Mouse (Mus musculus) CH12.LX (cell line): ENCODE data around the gene Ranbp9. TPM values are rescaled to one million over a fixed set of nuclear protein-coding genes. Genes with fewer than 3 reads are reported as not detected.

Source experiments
- DNase-seq: peaks from one replicate; pipeline ENCODE4 v3.0.0-alpha.2; 2013; ENCODE audit errors: extremely low read depth
- H3K27ac ChIP-seq: 2 replicates; pipeline ENCODE4 v1.5.1; 2012; ENCODE audit warnings: low read depth, mild to moderate bottlenecking, control low read depth, moderate library complexity; ENCODE audit not compliant: insufficient read depth
- H3K27me3 ChIP-seq: replicated peaks from 2 replicates; pipeline ENCODE3; 2012; ENCODE audit warnings: inconsistent platforms
- H3K36me3 ChIP-seq, 2 experiments: replicated peaks in 1 of 2; 2 replicates each; pipeline versions ENCODE3 to v1.6.1; 2012; ENCODE audit warnings: inconsistent platforms in 1 of 2, low read length in 1 of 2, mild to moderate bottlenecking in 1 of 2, mixed read lengths in 1 of 2, moderate library complexity in 1 of 2; ENCODE audit not compliant: control insufficient read depth in 1 of 2, insufficient read depth in 1 of 2
- H3K4me1 ChIP-seq, 2 experiments: 2 replicates each; pipeline ENCODE4 v1.6.1; 2012; ENCODE audit warnings: inconsistent platforms in 1 of 2, moderate library complexity in 1 of 2; ENCODE audit not compliant: insufficient read depth in 2 of 2, control insufficient read depth in 1 of 2
- H3K4me2 ChIP-seq: 2 replicates; pipeline ENCODE4 v1.6.1; 2012; ENCODE audit warnings: low read depth, mild to moderate bottlenecking, control low read depth; ENCODE audit not compliant: poor library complexity, insufficient read depth, severe bottlenecking
- H3K4me3 ChIP-seq, 3 experiments: fragments of 150-350 bp in 1 of 3; sonication (generic) in 1 of 3; replicated peaks in 1 of 3; 2 replicates each; pipeline versions ENCODE3 to v1.5.1; 2011 to 2012; ENCODE audit warnings: low read depth in 2 of 3, low read length in 2 of 3, mild to moderate bottlenecking in 2 of 3, moderate library complexity in 2 of 3, control low read depth in 1 of 3, improper control_type of control experiment in 1 of 3, inconsistent platforms in 1 of 3, mixed read lengths in 1 of 3; ENCODE audit not compliant: poor library complexity in 1 of 3
- H3K79me2 ChIP-seq: replicated peaks from 2 replicates; pipeline ENCODE4 v1.6.1; 2012; ENCODE audit warnings: mild to moderate bottlenecking, moderate library complexity; ENCODE audit not compliant: control insufficient read depth, poor library complexity, insufficient read depth, severe bottlenecking; ENCODE audit errors: extremely low read depth
- H3K9ac ChIP-seq: 2 replicates; pipeline ENCODE4 v1.6.1; 2012; ENCODE audit warnings: low read depth, mild to moderate bottlenecking, control low read depth, moderate library complexity; ENCODE audit not compliant: insufficient read depth
- H3K9me3 ChIP-seq: replicated peaks from 2 replicates; pipeline ENCODE3; 2012; ENCODE audit warnings: low read length, inconsistent platforms, mixed read lengths
- CHD2 ChIP-seq: IDR thresholded peaks from 2 replicates; pipeline ENCODE4 v1.6.1; 2011; ENCODE audit warnings: low read length, improper control_type of control experiment
- CTCF ChIP-seq, 2 experiments: IDR thresholded peaks in 1 of 2; conservative IDR thresholded peaks in 1 of 2; 2 replicates each; pipeline ENCODE4 v1.5.1; 2011 to 2012; ENCODE audit warnings: low read depth in 2 of 2, low read length in 2 of 2, improper control_type of control experiment in 1 of 2, inconsistent platforms in 1 of 2, mild to moderate bottlenecking in 1 of 2, moderate library complexity in 1 of 2
- ELF1 ChIP-seq: IDR thresholded peaks from 2 replicates; pipeline ENCODE4 v1.6.1; 2014; ENCODE audit warnings: low read depth, mild to moderate bottlenecking, inconsistent platforms, low read length, improper control_type of control experiment
- EP300 ChIP-seq: IDR thresholded peaks from 2 replicates; pipeline ENCODE4 v1.6.1; 2011; ENCODE audit warnings: low read length, improper control_type of control experiment
- GABPA ChIP-seq: IDR thresholded peaks from 2 replicates; pipeline ENCODE4 v1.6.1; 2012; ENCODE audit warnings: low read depth, low read length, improper control_type of control experiment, inconsistent platforms; ENCODE audit not compliant: insufficient replicate concordance
- JUN ChIP-seq: IDR thresholded peaks from 2 replicates; pipeline ENCODE4 v1.6.1; 2011; ENCODE audit warnings: low read depth, mild to moderate bottlenecking, low read length, improper control_type of control experiment, moderate library complexity; ENCODE audit not compliant: insufficient read depth
- MAX ChIP-seq: IDR thresholded peaks from 2 replicates; pipeline ENCODE4 v1.6.1; 2011; ENCODE audit warnings: low read length, improper control_type of control experiment
- MAZ ChIP-seq: IDR thresholded peaks from 2 replicates; pipeline ENCODE4 v1.6.1; 2012; ENCODE audit warnings: low read depth, mild to moderate bottlenecking, inconsistent platforms, low read length, improper control_type of control experiment, moderate library complexity
- MEF2A ChIP-seq: IDR thresholded peaks from 2 replicates; pipeline ENCODE4 v1.6.1; 2014; ENCODE audit warnings: low read depth, mild to moderate bottlenecking, inconsistent platforms, low read length, improper control_type of control experiment, borderline replicate concordance
- MXI1 ChIP-seq: IDR thresholded peaks from 2 replicates; pipeline ENCODE4 v1.6.1; 2011; ENCODE audit warnings: mild to moderate bottlenecking, low read depth, low read length, improper control_type of control experiment
- MYC ChIP-seq: IDR thresholded peaks from 2 replicates; pipeline ENCODE4 v1.6.1; 2011; ENCODE audit warnings: low read depth, mild to moderate bottlenecking, improper control_type of control experiment, low read length
- NRF1 ChIP-seq: IDR thresholded peaks from 2 replicates; pipeline ENCODE4 v1.6.1; 2014; ENCODE audit warnings: low read depth, mild to moderate bottlenecking, inconsistent platforms, low read length, improper control_type of control experiment, moderate library complexity
- POLR2AphosphoS2 ChIP-seq: IDR thresholded peaks from 2 replicates; pipeline ENCODE4 v1.6.1; 2011; ENCODE audit warnings: low read depth, low read length, improper control_type of control experiment
- RAD21 ChIP-seq: IDR thresholded peaks from 2 replicates; pipeline ENCODE4 v1.6.1; 2011; ENCODE audit warnings: low read depth, mild to moderate bottlenecking, low read length, improper control_type of control experiment, moderate library complexity
- RCOR1 ChIP-seq: conservative IDR thresholded peaks from 2 replicates; pipeline ENCODE4 v1.6.1; 2012; ENCODE audit warnings: low read depth, mild to moderate bottlenecking, inconsistent platforms, low read length, improper control_type of control experiment
- SMC3 ChIP-seq: IDR thresholded peaks from 2 replicates; pipeline ENCODE4 v1.6.1; 2011; ENCODE audit warnings: low read depth, low read length, improper control_type of control experiment
- UBTF ChIP-seq: IDR thresholded peaks from 2 replicates; pipeline ENCODE4 v1.6.1; 2012; ENCODE audit warnings: low read depth, mild to moderate bottlenecking, inconsistent platforms, low read length, improper control_type of control experiment, moderate library complexity
- USF2 ChIP-seq: conservative IDR thresholded peaks from 2 replicates; pipeline ENCODE4 v1.6.1; 2011; ENCODE audit warnings: low read depth, low read length, improper control_type of control experiment
- ZC3H11A ChIP-seq: IDR thresholded peaks from 2 replicates; pipeline ENCODE4 v1.6.1; 2012; ENCODE audit warnings: low read depth, mild to moderate bottlenecking, inconsistent platforms, low read length, improper control_type of control experiment
- dilution Hi-C: fragments of 300-500 bp; cut with MboI; formaldehyde crosslinking; loops from 2 replicates; pipeline ENCODE4 v1.14.3; 2020; ENCODE audit warnings: low sequenced_read_pairs; ENCODE audit not compliant: extremely low pct_unique_long_range_greater_than_20kb, extremely low pct_ligation_motif_present
- in situ Hi-C: fragments of 300-500 bp; cut with MboI; formaldehyde crosslinking; loops from 3 replicates; pipeline ENCODE4 v1.14.3; 2019; ENCODE audit warnings: low sequenced_read_pairs, low pct_ligation_motif_present, low pct_unique_long_range_greater_than_20kb, mixed read lengths
- polyA plus RNA-seq: library from polyadenylated mRNA; unstranded; fragments of >175 nt; gene quantifications from 2 replicates; pipeline ENCODE4 v1.2.1, GENCODE M21; 2012; ENCODE audit warnings: low read depth; ENCODE audit not compliant: insufficient read length
- total RNA-seq, 2 experiments: library from RNA; depleted of rRNA; stranded (reverse); fragments of 300-350 nt in 1 of 2; fragments of >200 nt in 1 of 2; gene quantifications; 2 replicates each; pipeline ENCODE4 v1.2.3; 2012 to 2014

The Ranbp9 gene
- total and polyA plus RNA-seq, 3 experiments, result 22.0 to 37.6 (median 31.8) TPM

GRCm38 (mm10) chr13:43452177-43452576, 28.9 kb downstream of the Ranbp9 start:
- Histone ChIP-seq H3K27ac (no peak overlapping the region), H3K36me3 (peaks cover 0 to 14% of the 10 kb centered on the region in 2 experiments), H3K9me3 (no peaks in the 10 kb centered on the region)
- TF ChIP-seq RAD21 (no peak), JUN (no peak), MAZ (no peak), ZC3H11A (no peak), EP300 (no peak), ELF1 (no peak), USF2 (no peak), RCOR1 (no peak), NRF1 (no peak)
- TF ChIP-seq, all 38 proteins: peak for 0
- dilution Hi-C loops, result no loop called here
- Histone ChIP-seq H3K27me3 (no peaks in the 10 kb centered on the region), H3K79me2 (peaks cover 17% of the 10 kb centered on the region), H3K4me3 (no peak overlapping the region), H3K4me2 (no peak overlapping the region), H3K4me1 (peaks cover 15 to 78% of the 10 kb centered on the region in 2 experiments), H3K9ac (no peak overlapping the region)
- in situ Hi-C loops, result no loop called here
- DNase-seq, result no peak

GRCm38 (mm10) chr13:43450686-43451085, 30.4 kb downstream of the Ranbp9 start:
- H3K9me3 ChIP-seq, result no peaks in the 10 kb centered on the region
- H3K27me3 ChIP-seq, result no peaks in the 10 kb centered on the region
- H3K4me2 ChIP-seq, result no peak overlapping the region
- H3K36me3 ChIP-seq, result peaks cover 0 to 13% of the 10 kb centered on the region in 2 experiments
- H3K4me3 ChIP-seq, result no peak overlapping the region
- H3K79me2 ChIP-seq, result peaks cover 18% of the 10 kb centered on the region
- in situ Hi-C loops (no loop called here), dilution Hi-C loops (no loop called here)
- TF ChIP-seq MAX (no peak), CHD2 (no peak), RAD21 (no peak), SMC3 (no peak), MEF2A (no peak), UBTF (no peak), MXI1 (no peak), POLR2AphosphoS2 (no peak), GABPA (no peak), CTCF (conservative IDR thresholded peaks at IDR 0.05 in 1 of 2, IDR thresholded peaks at IDR 0.05 in 1 of 2; ENCODE audit: low read depth in 2 of 2, low read length in 2 of 2) (no peak), EP300 (no peak), MYC (no peak)
- H3K9ac ChIP-seq, result no peak overlapping the region
- no peak overlapping the region for H3K27ac ChIP-seq
- peaks cover 17 to 78% of the 10 kb centered on the region in 2 experiments for H3K4me1 ChIP-seq
- no peak for DNase-seq
